Mouse (Mus musculus): Measurements from ENCODE around the gene Dnah7b.

DNA sequence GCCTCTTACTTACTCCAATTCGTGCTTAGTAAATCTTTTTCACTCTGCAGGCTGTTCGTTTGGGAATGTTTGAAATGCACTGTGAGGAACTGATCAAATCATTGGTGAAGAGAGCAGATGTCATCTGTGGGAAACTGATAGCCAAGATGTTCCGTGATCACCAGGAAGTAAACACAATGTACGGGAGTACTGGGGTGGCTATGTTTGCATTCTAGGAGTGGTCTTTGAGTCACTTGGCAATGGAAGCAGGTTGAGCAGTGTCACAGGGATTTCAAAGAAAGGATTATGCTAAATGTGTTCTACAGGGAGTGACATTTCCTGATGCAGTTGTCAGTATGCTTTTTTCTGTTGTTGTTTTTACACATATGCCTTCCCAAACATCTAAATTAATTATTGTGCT is 61.9 kb downstream of the Dnah7b start:
- TF ChIP-seq POLR2A (IDR thresholded peaks at IDR 0.05; ENCODE audit: insufficient read depth, low read length) (no peak), CTCF (IDR thresholded peaks at IDR 0.05; ENCODE audit: low read depth, low read length) (no peak)

Data from ES-Bruce4 (cell line).